Mouse (Mus musculus): Measurements from ENCODE around the gene Ccser1.

- no peak for TF ChIP-seq EP300 (optimal IDR thresholded peaks at IDR 0.05)
- TF ChIP-seq CTCF (IDR thresholded peaks at IDR 0.05; ENCODE audit: low read depth): peak; percentile 65
These were observed 798.3 kb downstream of the Ccser1 start for GRCm38 (mm10) chr6:61978379-61978778.

Measured in stomach, postnatal 0 days (tissue).